Mouse (Mus musculus) cerebellum, adult 2 months (tissue): Measurements from ENCODE around the gene Gm28038.

Source experiments
- CTCF ChIP-seq: fragments of 200-500 bp; IDR thresholded peaks from 2 replicates; pipeline ENCODE4 v1.5.1; 2011; ENCODE audit warnings: low read depth, mild to moderate bottlenecking, control low read depth, low read length, moderate library complexity, borderline replicate concordance; ENCODE audit not compliant: insufficient read depth
- POLR2A ChIP-seq: fragments of 200-500 bp; IDR thresholded peaks from 2 replicates; pipeline ENCODE4 v1.6.1; 2011; ENCODE audit warnings: low read length, control low read depth, borderline replicate concordance; ENCODE audit not compliant: insufficient read depth

GRCm38 (mm10) chr2:30269241-30269990 is 11.4 kb upstream of the Gm28038 start:
- TF ChIP-seq POLR2A (no peak), CTCF (no peak)
